Mouse (Mus musculus) intestine, embryonic 16.5 days (tissue): ENCODE results near the gene Emp2. TPM values are rescaled to one million over a fixed set of nuclear protein-coding genes. Genes with fewer than 3 reads are reported as not detected.
A peak's percentile ranks its signal among the peaks of the same experiment; 100 is the strongest.

Experiments used
- ATAC-seq: fragments of 200-750 bp; cut with Nextera tagmentation; 2 replicates; pipeline ENCODE4 v1.8.0; 2017; ENCODE audit warnings: moderate TSS enrichment, moderate library complexity
- H3K27ac ChIP-seq: fragments of 300-500 bp; sonication (generic); 2 replicates; pipeline ENCODE4 v1.5.1; 2014; ENCODE audit warnings: mild to moderate bottlenecking, low read length
- H3K27me3 ChIP-seq: fragments of 300-500 bp; sonication (generic); replicated peaks from 2 replicates; pipeline ENCODE4 v1.6.1; 2014; ENCODE audit warnings: low read length, control low read depth, mixed read lengths; ENCODE audit not compliant: control insufficient read depth, insufficient read depth
- H3K36me3 ChIP-seq: fragments of 300-500 bp; sonication (generic); 2 replicates; pipeline ENCODE4 v1.6.1; 2014; ENCODE audit warnings: low read length, control low read depth; ENCODE audit not compliant: control insufficient read depth, insufficient read depth
- H3K4me1 ChIP-seq: fragments of 300-500 bp; sonication (generic); 2 replicates; pipeline ENCODE4 v1.6.1; 2014; ENCODE audit warnings: low read length, control low read depth, mixed read lengths; ENCODE audit not compliant: control insufficient read depth, insufficient read depth
- H3K4me2 ChIP-seq: fragments of 300-500 bp; sonication (generic); 2 replicates; pipeline ENCODE4 v1.6.1; 2014; ENCODE audit warnings: low read depth, low read length, control low read depth
- H3K4me3 ChIP-seq: fragments of 300-500 bp; sonication (generic); 2 replicates; pipeline ENCODE4 v1.5.1; 2014; ENCODE audit warnings: mild to moderate bottlenecking, low read length
- H3K9ac ChIP-seq: fragments of 300-500 bp; sonication (generic); 2 replicates; pipeline ENCODE4 v1.6.1; 2014; ENCODE audit warnings: low read depth, low read length
- H3K9me3 ChIP-seq: fragments of 300-500 bp; sonication (generic); 2 replicates; pipeline ENCODE4 v1.6.1; 2016; ENCODE audit warnings: low read length, control low read depth; ENCODE audit not compliant: control insufficient read depth
- WGBS: fragments of 180-500 bp; shearing (Covaris S2); extraction: QIAGEN DNeasy Blood & Tissue Kit; methylation state at CpG from one replicate; pipeline ENCODE4 v1.1.7; 2014; 5-methylcytosine and 5-hydroxymethylcytosine counted together
- polyA plus RNA-seq: library from polyadenylated mRNA; unstranded; fragments of >200 nt; fragmentation: Nextera tagmentation; extraction: Ambion mirVana; gene quantifications from 2 replicates; pipeline ENCODE4 v1.2.1, GENCODE M21; 2015

Gene Emp2
- polyA plus RNA-seq, 1 experiment from 2014 or later: 19.3 TPM

GRCm38 (mm10) chr16:10341110-10341509, 27.3 kb upstream of the Emp2 start:
- ATAC-seq: no peak

GRCm38 (mm10) chr16:10339930-10340329, 26.2 kb upstream of the Emp2 start:
- H3K36me3 ChIP-seq: no peaks in the 10 kb centered on the region
- 92% methylated on average over 10 of the region's 10 CpGs for WGBS

More at GRCm38 (mm10) chr16:10341110-10341509, 27.3 kb upstream of the Emp2 start:
- H3K9ac ChIP-seq: no peak overlapping the region
- H3K27me3 ChIP-seq: no peaks in the 10 kb centered on the region
- no peaks in the 10 kb centered on the region for H3K4me1 ChIP-seq
- no peak overlapping the region for H3K4me3 ChIP-seq
- H3K27ac ChIP-seq: no peak overlapping the region
- H3K4me2 ChIP-seq: no peak overlapping the region
- no peaks in the 10 kb centered on the region for H3K36me3 ChIP-seq
- H3K9me3 ChIP-seq: no peaks in the 10 kb centered on the region
- 70% methylated on average over 4 of the region's 4 CpGs for WGBS

DNA sequence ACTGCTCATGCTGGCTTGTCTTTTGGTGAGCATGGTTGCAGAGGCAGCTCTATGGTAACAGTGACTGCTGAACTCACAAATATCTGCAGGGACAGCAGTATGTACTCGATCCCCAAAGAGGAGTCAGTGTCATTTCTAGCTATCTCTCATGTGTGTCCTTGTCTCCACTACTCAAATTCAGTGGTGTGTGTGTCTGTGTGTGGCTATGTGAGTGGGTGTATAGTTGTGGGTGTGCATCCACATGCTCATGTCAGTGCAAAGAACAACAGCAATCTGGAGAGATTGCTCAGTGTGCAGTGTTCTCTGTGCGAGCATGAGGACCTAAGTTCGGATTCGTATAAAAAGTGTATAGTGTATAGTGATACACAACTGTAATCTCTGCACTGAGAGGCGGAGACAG, 24.8 kb upstream of the Emp2 start:
- no peak overlapping the region for H3K4me3 ChIP-seq
- H3K4me1 ChIP-seq: no peaks in the 10 kb centered on the region
- no peaks in the 10 kb centered on the region for H3K36me3 ChIP-seq
- H3K9ac ChIP-seq: no peak overlapping the region
- ATAC-seq: no peak
- WGBS: 89% methylated on average over 5 of the region's 5 CpGs
- no peaks in the 10 kb centered on the region for H3K9me3 ChIP-seq
- no peak overlapping the region for H3K27ac ChIP-seq
- H3K4me2 ChIP-seq: no peak overlapping the region
- H3K27me3 ChIP-seq: no peaks in the 10 kb centered on the region

More at GRCm38 (mm10) chr16:10339930-10340329, 26.2 kb upstream of the Emp2 start:
- Histone ChIP-seq H3K9me3 (no peaks in the 10 kb centered on the region), H3K27ac (no peak overlapping the region), H3K4me2 (no peak overlapping the region), H3K27me3 (no peaks in the 10 kb centered on the region), H3K9ac (no peak overlapping the region), H3K4me3 (no peak overlapping the region), H3K4me1 (no peaks in the 10 kb centered on the region)
- ATAC-seq: no peak

DNA sequence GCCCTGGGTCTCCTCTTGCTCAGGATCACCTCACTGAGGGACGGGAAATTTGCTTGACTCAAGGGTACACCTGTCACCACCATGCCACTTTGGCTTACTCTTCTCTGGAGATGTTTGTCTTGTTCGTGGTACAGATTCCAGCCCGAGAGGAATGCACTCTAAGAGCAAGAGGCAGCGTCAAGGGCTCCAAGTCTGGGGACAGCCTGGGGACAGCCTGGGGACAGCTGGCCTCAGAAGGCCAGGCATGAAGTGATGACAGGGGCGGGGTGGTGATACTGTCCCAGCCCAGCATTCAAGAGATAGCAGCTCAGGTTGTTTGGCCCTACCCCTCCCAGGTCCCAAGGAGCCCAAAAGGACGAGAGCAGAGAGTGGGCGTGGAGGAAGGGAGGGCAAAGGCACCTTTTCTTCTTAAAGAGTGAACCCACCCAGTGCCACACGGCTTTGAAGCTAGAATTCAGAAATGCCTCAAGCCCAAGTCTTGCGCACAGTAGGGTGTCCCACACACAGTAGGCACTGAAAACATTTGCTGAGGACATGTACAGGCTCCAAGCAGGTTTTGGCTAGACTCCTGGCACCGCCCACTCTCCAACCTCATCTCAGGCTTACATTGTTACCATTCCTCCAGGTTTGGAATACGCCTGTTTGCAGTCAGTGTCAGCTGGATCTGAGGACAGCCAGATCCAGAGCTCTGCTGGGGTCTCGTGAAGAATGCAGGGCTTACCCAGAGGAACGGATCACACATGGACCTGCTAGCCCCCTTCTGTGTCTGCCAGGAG, 23.8 kb upstream of the Emp2 start:
- H3K9me3 ChIP-seq: no peaks in the 10 kb centered on the region
- H3K27ac ChIP-seq: no peak overlapping the region
- H3K27me3 ChIP-seq: no peaks in the 10 kb centered on the region
- no peak overlapping the region for H3K9ac ChIP-seq
- no peaks in the 10 kb centered on the region for H3K4me1 ChIP-seq
- no peak overlapping the region for H3K4me2 ChIP-seq
- ATAC-seq: peak; percentile 41
- WGBS: 71% methylated on average over 13 of the region's 13 CpGs
- no peaks in the 10 kb centered on the region for H3K36me3 ChIP-seq
- no peak overlapping the region for H3K4me3 ChIP-seq

DNA sequence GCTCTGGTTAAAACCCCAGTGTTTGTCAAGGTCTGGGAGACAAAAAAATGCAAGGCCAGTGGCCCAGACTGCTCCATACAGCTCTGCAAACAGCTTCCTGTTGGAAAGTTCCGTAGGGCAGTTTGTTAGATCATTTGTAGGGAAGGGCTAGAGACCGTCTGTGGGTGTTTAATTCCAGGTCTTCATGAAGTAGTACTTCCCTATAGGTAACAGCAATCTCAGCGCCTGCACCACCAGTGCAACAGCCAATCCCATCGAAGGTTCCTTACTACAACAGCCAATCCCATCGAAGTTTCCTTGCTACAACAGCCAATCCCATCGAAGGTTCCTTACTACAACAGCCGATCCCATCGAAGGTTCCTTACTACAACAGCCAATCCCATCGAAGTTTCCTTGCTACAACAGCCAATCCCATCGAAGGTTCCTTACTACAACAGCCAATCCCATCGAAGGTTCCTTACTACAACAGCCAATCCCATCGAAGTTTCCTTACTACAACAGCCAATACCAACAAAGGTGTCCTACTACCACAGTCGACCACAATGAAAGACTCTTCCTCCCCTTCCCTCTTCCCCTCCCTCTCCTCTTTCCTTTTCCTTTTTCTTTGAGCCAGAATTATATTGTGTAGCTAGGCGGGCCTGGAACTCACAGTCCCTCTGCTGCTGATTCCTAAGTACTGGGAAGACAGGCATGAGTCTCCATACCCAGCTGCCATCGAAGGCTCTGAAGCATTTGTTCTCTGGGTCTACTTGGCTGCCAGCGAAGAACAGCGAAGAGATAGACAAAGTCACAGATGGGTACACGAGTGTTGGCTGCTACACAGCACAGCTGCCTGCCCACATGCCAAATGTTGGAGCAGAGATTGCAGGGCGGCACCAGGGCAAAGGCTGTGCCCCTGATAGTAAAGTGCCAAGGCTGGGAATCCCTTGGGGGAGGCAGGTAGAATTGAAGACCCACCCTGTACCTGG, 23.0 kb upstream of the Emp2 start:
- ATAC-seq: no peak
- WGBS: 88% methylated on average over 19 of the region's 19 CpGs

GRCm38 (mm10) chr16:10335953-10336352, 22.2 kb upstream of the Emp2 start:
- Histone ChIP-seq H3K9ac (no peak overlapping the region), H3K27me3 (no peaks in the 10 kb centered on the region), H3K36me3 (no peaks in the 10 kb centered on the region), H3K4me3 (no peak overlapping the region), H3K4me1 (peaks cover 2% of the 10 kb centered on the region), H3K9me3 (no peaks in the 10 kb centered on the region), H3K4me2 (no peak overlapping the region), H3K27ac (no peak overlapping the region)
- WGBS: 78% methylated on average over 2 of the region's 2 CpGs
- peak; percentile 11; the same call in 1 of the 2 replicates for ATAC-seq

More for the DNA sequence above, 23.0 kb upstream of the Emp2 start:
- H3K27ac ChIP-seq: no peak overlapping the region
- no peaks in the 10 kb centered on the region for H3K36me3 ChIP-seq
- no peaks in the 10 kb centered on the region for H3K27me3 ChIP-seq
- no peak overlapping the region for H3K4me2 ChIP-seq
- H3K9ac ChIP-seq: no peak overlapping the region
- H3K4me1 ChIP-seq: no peaks in the 10 kb centered on the region
- no peaks in the 10 kb centered on the region for H3K9me3 ChIP-seq
- H3K4me3 ChIP-seq: no peak overlapping the region

GRCm38 (mm10) chr16:10332732-10333131, 19.0 kb upstream of the Emp2 start:
- no peak overlapping the region for H3K4me3 ChIP-seq
- H3K9ac ChIP-seq: no peak overlapping the region
- H3K4me1 ChIP-seq: peaks cover 8% of the 10 kb centered on the region
- ATAC-seq: no peak
- no peak overlapping the region for H3K4me2 ChIP-seq
- H3K9me3 ChIP-seq: no peaks in the 10 kb centered on the region
- no peak overlapping the region for H3K27ac ChIP-seq
- H3K27me3 ChIP-seq: no peaks in the 10 kb centered on the region
- no peaks in the 10 kb centered on the region for H3K36me3 ChIP-seq
- 23% methylated on average over 7 of the region's 7 CpGs for WGBS

DNA sequence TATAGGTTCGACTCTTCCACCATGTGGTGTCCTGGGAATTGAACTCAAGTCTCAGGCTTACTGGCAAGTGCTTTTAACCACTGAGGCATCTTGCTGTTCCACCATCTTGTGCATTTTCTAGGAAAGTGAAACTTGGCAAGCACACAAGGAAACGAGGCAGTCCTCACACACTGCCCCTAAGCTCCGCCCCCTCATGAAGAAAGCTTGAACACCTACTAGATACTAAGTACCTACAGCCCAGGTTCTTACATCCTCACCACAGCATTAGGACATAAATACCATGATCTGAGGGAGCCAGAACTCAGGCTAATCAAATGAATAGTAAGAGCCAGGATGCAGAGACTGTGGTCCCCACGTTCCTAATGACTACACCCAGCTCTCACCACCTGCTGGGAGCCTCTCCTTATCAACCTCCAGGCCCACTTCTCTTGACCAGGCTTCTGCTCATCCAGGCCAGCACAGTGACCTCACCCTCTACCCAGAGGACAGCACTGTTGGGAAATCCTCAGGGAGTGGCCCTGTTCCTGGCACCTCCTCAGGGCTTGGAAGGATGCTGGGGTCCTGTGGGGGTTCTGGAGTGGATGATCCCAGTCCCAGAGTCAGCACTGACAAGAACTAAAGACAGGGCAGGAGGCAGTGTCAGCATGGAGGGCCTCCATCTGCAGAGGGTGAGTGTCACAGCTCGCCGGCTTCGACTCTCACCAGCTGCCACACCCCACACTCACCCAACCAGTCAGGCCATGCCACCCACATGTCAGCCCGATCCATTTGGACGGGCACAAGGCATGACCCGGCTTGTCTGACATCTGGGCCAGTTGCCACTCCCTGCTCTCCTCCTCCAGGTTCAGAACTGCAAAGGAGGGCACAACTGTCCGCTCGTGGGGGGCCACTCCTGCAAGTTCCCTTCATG, 17.1 kb upstream of the Emp2 start:
- Histone ChIP-seq H3K9ac (no peak overlapping the region), H3K36me3 (no peaks in the 10 kb centered on the region), H3K27me3 (no peaks in the 10 kb centered on the region), H3K4me3 (no peak overlapping the region), H3K27ac (no peak overlapping the region), H3K4me1 (peaks cover 13% of the 10 kb centered on the region), H3K4me2 (no peak overlapping the region), H3K9me3 (no peaks in the 10 kb centered on the region)
- ATAC-seq: peak; percentile 44
- 71% methylated on average over 12 of the region's 12 CpGs for WGBS
